Mouse (Mus musculus) ES-E14 (cell line): ENCODE data around the gene Minpp1.
"Not testable (repeated sequence)": the region's sequence is repeated elsewhere in the genome, so short reads cannot be mapped to it uniquely, and the experiment has no call there.

ENCODE experiments used
- CHD2 ChIP-seq: IDR thresholded peaks from 2 replicates; pipeline ENCODE4 v1.6.1; 2014; ENCODE audit warnings: mild to moderate bottlenecking, low read depth, low read length, inconsistent platforms
- HCFC1 ChIP-seq: IDR thresholded peaks from 2 replicates; pipeline ENCODE4 v1.6.1; 2012; ENCODE audit warnings: low read length, inconsistent platforms, borderline replicate concordance; ENCODE audit not compliant: insufficient read depth
- MAFK ChIP-seq: IDR thresholded peaks from 2 replicates; pipeline ENCODE4 v1.6.1; 2014; ENCODE audit warnings: mild to moderate bottlenecking, low read depth, low read length, inconsistent platforms; ENCODE audit not compliant: insufficient read depth
- ZC3H11A ChIP-seq: IDR thresholded peaks from 2 replicates; pipeline ENCODE4 v1.6.1; 2012; ENCODE audit warnings: low read depth, mild to moderate bottlenecking, inconsistent platforms, low read length, borderline replicate concordance
- ZNF384 ChIP-seq: IDR thresholded peaks from 2 replicates; pipeline ENCODE4 v1.6.1; 2012; ENCODE audit warnings: low read depth, low read length, inconsistent platforms

GRCm38 (mm10) chr19:32486106-32486724, 646 bp downstream of the Minpp1 start:
- TF ChIP-seq CHD2, HCFC1, ZC3H11A, ZNF384, MAFK: not testable (repeated sequence)
